Mouse (Mus musculus): ENCODE measurements at regions not wholly inside any gene's neighbourhood (a gene's known extent, or its start where the extent isn't known, plus 50 kb on each side); places are given as distances from the start of the nearest gene placed in this dataset.

- no peak for ATAC-seq
- Histone ChIP-seq H3K27ac (ENCODE audit: low read length) (no peak overlapping the region), H3K4me3 (replicated peaks; ENCODE audit: low read length) (no peak overlapping the region), H3K4me2 (ENCODE audit: low read length) (no peak overlapping the region), H3K36me3 (ENCODE audit: control insufficient read depth, insufficient read depth) (no peaks in the 10 kb centered on the region), H3K4me1 (replicated peaks; ENCODE audit: control insufficient read depth, insufficient read depth, low read length) (no peaks in the 10 kb centered on the region), H3K27me3 (replicated peaks; ENCODE audit: control insufficient read depth, insufficient read depth, low read length) (peaks cover 7% of the 10 kb centered on the region), H3K9me3 (ENCODE audit: control insufficient read depth, low read length) (no peaks in the 10 kb centered on the region), H3K9ac (replicated peaks; ENCODE audit: low read depth, low read length) (no peak overlapping the region)
- 89% methylated on average over 1 of the region's 1 CpGs for WGBS
Observed at GRCm38 (mm10) chr1:14499105-14499504, 1594.0 kb downstream of the 4930444P10Rik start.

- H3K27me3 ChIP-seq (replicated peaks; ENCODE audit: control insufficient read depth, insufficient read depth, low read length), result no peaks in the 10 kb centered on the region
- WGBS, result 89% methylated on average over 3 of the region's 3 CpGs
- no peak overlapping the region for H3K27ac ChIP-seq (ENCODE audit: low read length)
- no peak overlapping the region for H3K4me3 ChIP-seq (replicated peaks; ENCODE audit: low read length)
- ATAC-seq, result no peak
- no peaks in the 10 kb centered on the region for H3K4me1 ChIP-seq (replicated peaks; ENCODE audit: control insufficient read depth, insufficient read depth, low read length)
- no peak overlapping the region for H3K4me2 ChIP-seq (ENCODE audit: low read length)
- no peaks in the 10 kb centered on the region for H3K9me3 ChIP-seq (ENCODE audit: control insufficient read depth, low read length)
- H3K9ac ChIP-seq (replicated peaks; ENCODE audit: low read depth, low read length), result no peak overlapping the region
- H3K36me3 ChIP-seq (ENCODE audit: control insufficient read depth, insufficient read depth), result no peaks in the 10 kb centered on the region
Observed at GRCm38 (mm10) chr1:14490026-14490425, 1603.1 kb downstream of the 4930444P10Rik start.

- no peaks in the 10 kb centered on the region for H3K4me1 ChIP-seq (replicated peaks; ENCODE audit: control insufficient read depth, insufficient read depth, low read length)
- no peak overlapping the region for H3K4me2 ChIP-seq (ENCODE audit: low read length)
Observed at GRCm38 (mm10) chr1:14487708-14488127, 1605.4 kb downstream of the 4930444P10Rik start.

GRCm38 (mm10) chr1:14485746-14486145 lies 1607.4 kb downstream of the 4930444P10Rik start:
- no peak overlapping the region for H3K4me2 ChIP-seq (ENCODE audit: low read length)
- no peaks in the 10 kb centered on the region for H3K9me3 ChIP-seq (ENCODE audit: control insufficient read depth, low read length)
- H3K27me3 ChIP-seq (replicated peaks; ENCODE audit: control insufficient read depth, insufficient read depth, low read length), result no peaks in the 10 kb centered on the region
- no peak overlapping the region for H3K4me3 ChIP-seq (replicated peaks; ENCODE audit: low read length)
- H3K36me3 ChIP-seq (ENCODE audit: control insufficient read depth, insufficient read depth), result no peaks in the 10 kb centered on the region
- WGBS, result 40% methylated on average over 2 of the region's 2 CpGs
- H3K27ac ChIP-seq (ENCODE audit: low read length), result no peak overlapping the region
- H3K9ac ChIP-seq (replicated peaks; ENCODE audit: low read depth, low read length), result no peak overlapping the region
- ATAC-seq, result no peak
- no peaks in the 10 kb centered on the region for H3K4me1 ChIP-seq (replicated peaks; ENCODE audit: control insufficient read depth, insufficient read depth, low read length)

More at GRCm38 (mm10) chr1:14487708-14488127, 1605.4 kb downstream of the 4930444P10Rik start:
- Histone ChIP-seq H3K9me3 (ENCODE audit: control insufficient read depth, low read length) (no peaks in the 10 kb centered on the region), H3K4me3 (replicated peaks; ENCODE audit: low read length) (no peak overlapping the region), H3K9ac (replicated peaks; ENCODE audit: low read depth, low read length) (no peak overlapping the region), H3K27ac (ENCODE audit: low read length) (no peak overlapping the region), H3K27me3 (replicated peaks; ENCODE audit: control insufficient read depth, insufficient read depth, low read length) (no peaks in the 10 kb centered on the region), H3K36me3 (ENCODE audit: control insufficient read depth, insufficient read depth) (no peaks in the 10 kb centered on the region)
- ATAC-seq, result no peak
- WGBS, result 79% methylated on average over 4 of the region's 4 CpGs

GRCm38 (mm10) chr1:14484121-14484916 lies 1608.8 kb downstream of the 4930444P10Rik start:
- WGBS, result 94% methylated on average over 6 of the region's 6 CpGs
- H3K27me3 ChIP-seq (replicated peaks; ENCODE audit: control insufficient read depth, insufficient read depth, low read length), result no peaks in the 10 kb centered on the region
- no peak overlapping the region for H3K4me2 ChIP-seq (ENCODE audit: low read length)
- no peaks in the 10 kb centered on the region for H3K4me1 ChIP-seq (replicated peaks; ENCODE audit: control insufficient read depth, insufficient read depth, low read length)
- H3K27ac ChIP-seq (ENCODE audit: low read length), result no peak overlapping the region
- H3K9ac ChIP-seq (replicated peaks; ENCODE audit: low read depth, low read length), result no peak overlapping the region
- ATAC-seq, result no peak
- H3K36me3 ChIP-seq (ENCODE audit: control insufficient read depth, insufficient read depth), result no peaks in the 10 kb centered on the region
- no peak overlapping the region for H3K4me3 ChIP-seq (replicated peaks; ENCODE audit: low read length)
- no peaks in the 10 kb centered on the region for H3K9me3 ChIP-seq (ENCODE audit: control insufficient read depth, low read length)

GRCm38 (mm10) chr1:14472294-14472693 lies 1620.8 kb downstream of the 4930444P10Rik start:
- no peaks in the 10 kb centered on the region for H3K27me3 ChIP-seq (replicated peaks; ENCODE audit: control insufficient read depth, insufficient read depth, low read length)
- 0 out of 2 replicates have a peak, but pooled peaks cover 3% of the 10 kb centered on the region for H3K4me1 ChIP-seq (replicated peaks; ENCODE audit: control insufficient read depth, insufficient read depth, low read length)
- H3K36me3 ChIP-seq (ENCODE audit: control insufficient read depth, insufficient read depth), result no peaks in the 10 kb centered on the region
- WGBS, result 6% methylated on average over 3 of the region's 3 CpGs
- ATAC-seq, result no peak
- H3K4me2 ChIP-seq (ENCODE audit: low read length), result no peak overlapping the region
- no peak overlapping the region for H3K4me3 ChIP-seq (replicated peaks; ENCODE audit: low read length)
- no peak overlapping the region for H3K9ac ChIP-seq (replicated peaks; ENCODE audit: low read depth, low read length)
- H3K27ac ChIP-seq (ENCODE audit: low read length), result no peak overlapping the region
- H3K9me3 ChIP-seq (ENCODE audit: control insufficient read depth, low read length), result no peaks in the 10 kb centered on the region

GRCm38 (mm10) chr1:14471551-14471950 lies 1621.6 kb downstream of the 4930444P10Rik start:
- Histone ChIP-seq H3K27ac (ENCODE audit: low read length) (no peak overlapping the region), H3K4me1 (replicated peaks; ENCODE audit: control insufficient read depth, insufficient read depth, low read length) (0 out of 2 replicates have a peak, but pooled peaks cover 3% of the 10 kb centered on the region), H3K36me3 (ENCODE audit: control insufficient read depth, insufficient read depth) (no peaks in the 10 kb centered on the region), H3K4me3 (replicated peaks; ENCODE audit: low read length) (no peak overlapping the region), H3K27me3 (replicated peaks; ENCODE audit: control insufficient read depth, insufficient read depth, low read length) (no peaks in the 10 kb centered on the region), H3K9me3 (ENCODE audit: control insufficient read depth, low read length) (no peaks in the 10 kb centered on the region), H3K4me2 (ENCODE audit: low read length) (no peak overlapping the region), H3K9ac (replicated peaks; ENCODE audit: low read depth, low read length) (no peak overlapping the region)
- WGBS, result 7% methylated on average over 2 of the region's 2 CpGs
- no peak for ATAC-seq

- Histone ChIP-seq H3K9me3 (ENCODE audit: control insufficient read depth, low read length) (no peaks in the 10 kb centered on the region), H3K4me2 (ENCODE audit: low read length) (no peak overlapping the region), H3K4me3 (replicated peaks; ENCODE audit: low read length) (no peak overlapping the region), H3K27me3 (replicated peaks; ENCODE audit: control insufficient read depth, insufficient read depth, low read length) (no peaks in the 10 kb centered on the region), H3K4me1 (replicated peaks; ENCODE audit: control insufficient read depth, insufficient read depth, low read length) (no peaks in the 10 kb centered on the region), H3K36me3 (ENCODE audit: control insufficient read depth, insufficient read depth) (no peaks in the 10 kb centered on the region), H3K9ac (replicated peaks; ENCODE audit: low read depth, low read length) (no peak overlapping the region), H3K27ac (ENCODE audit: low read length) (no peak overlapping the region)
- ATAC-seq, result no peak
- WGBS, result 23% methylated on average over 5 of the region's 5 CpGs
Observed at GRCm38 (mm10) chr1:14464788-14465482, 1628.2 kb downstream of the 4930444P10Rik start.

- no peak overlapping the region for H3K27ac ChIP-seq (ENCODE audit: low read length)
- ATAC-seq, result no peak
- WGBS, result 39% methylated on average over 3 of the region's 3 CpGs
- no peaks in the 10 kb centered on the region for H3K4me1 ChIP-seq (replicated peaks; ENCODE audit: control insufficient read depth, insufficient read depth, low read length)
- no peaks in the 10 kb centered on the region for H3K36me3 ChIP-seq (ENCODE audit: control insufficient read depth, insufficient read depth)
- no peaks in the 10 kb centered on the region for H3K27me3 ChIP-seq (replicated peaks; ENCODE audit: control insufficient read depth, insufficient read depth, low read length)
- H3K4me2 ChIP-seq (ENCODE audit: low read length), result no peak overlapping the region
- H3K9ac ChIP-seq (replicated peaks; ENCODE audit: low read depth, low read length), result no peak overlapping the region
- no peaks in the 10 kb centered on the region for H3K9me3 ChIP-seq (ENCODE audit: control insufficient read depth, low read length)
- no peak overlapping the region for H3K4me3 ChIP-seq (replicated peaks; ENCODE audit: low read length)
Observed at GRCm38 (mm10) chr1:14462496-14462895, 1630.6 kb downstream of the 4930444P10Rik start.

All from forebrain, embryonic 16.5 days (tissue).